Mouse (Mus musculus): ENCODE measurements around the gene Galntl6.
"Not testable (repeated sequence)": the region's sequence is repeated elsewhere in the genome, so short reads cannot be mapped to it uniquely, and the experiment has no call there.

Galntl6 gene

GRCm38 (mm10) chr8:58604751-58605150, 307.7 kb downstream of the Galntl6 start:
- DNase-seq (ENCODE audit: low read depth, low spot score), result no peak

- DNase-seq (ENCODE audit: low read depth, low spot score), result no peak
Measured at GRCm38 (mm10) chr8:58597834-58598233, 314.6 kb downstream of the Galntl6 start.

DNA sequence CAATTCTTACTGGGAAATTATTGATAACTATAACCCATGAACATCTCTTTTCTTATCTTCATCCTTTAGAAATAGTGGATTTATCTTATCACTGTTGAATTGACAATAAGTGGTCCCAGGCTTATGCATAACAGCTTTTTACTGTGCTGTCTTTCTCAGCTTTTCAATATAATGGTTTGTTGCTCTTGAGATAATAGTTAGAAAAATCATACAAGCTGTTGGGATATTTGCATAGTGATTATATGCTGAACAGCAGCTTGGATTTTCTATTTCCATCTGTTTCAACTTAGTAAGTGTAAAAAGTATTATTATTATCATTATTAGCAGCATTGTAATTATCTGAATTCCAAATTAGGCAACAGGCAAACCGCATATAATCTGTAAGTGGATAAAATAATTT, 337.1 kb downstream of the Galntl6 start:
- DNase-seq (ENCODE audit: low read depth, low spot score), result no peak

DNA sequence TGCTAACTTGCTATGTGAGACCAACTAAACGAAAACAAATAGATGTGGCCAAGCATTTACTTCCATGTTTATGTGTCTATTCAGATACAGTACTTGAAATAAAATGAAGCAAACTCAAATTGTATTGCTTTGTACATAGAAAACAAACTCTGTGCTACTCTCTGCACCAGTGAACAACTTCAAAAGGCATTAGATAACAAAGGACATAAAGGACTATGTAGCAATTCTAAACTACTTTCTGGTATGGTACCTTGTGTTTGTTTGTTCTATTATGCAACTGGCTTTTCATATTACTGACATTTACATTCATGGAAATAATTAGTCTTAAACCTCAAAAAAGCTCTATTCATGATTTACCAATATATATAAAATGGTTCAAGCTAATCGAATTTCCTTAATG, 344.4 kb downstream of the Galntl6 start:
- DNase-seq (ENCODE audit: low read depth, low spot score), result no peak

DNA sequence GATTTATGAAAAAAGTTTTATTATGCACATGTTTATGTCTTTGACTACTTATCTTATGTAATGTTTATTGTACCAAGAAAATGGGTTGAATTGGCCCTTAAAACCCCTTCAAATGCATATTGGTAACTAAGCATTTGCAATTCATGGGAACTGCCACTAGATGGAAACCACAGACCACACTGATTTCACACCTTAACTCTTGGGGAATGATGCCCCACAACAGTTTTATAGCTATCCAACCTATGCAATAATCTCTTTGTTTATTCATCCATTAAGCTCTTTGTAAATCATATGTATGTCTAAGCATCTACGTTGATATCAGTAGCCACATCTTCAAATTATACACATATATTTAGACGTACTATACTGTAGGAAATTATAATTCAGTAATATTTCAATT, 346.3 kb downstream of the Galntl6 start:
- peak; percentile 41 for DNase-seq (ENCODE audit: low read depth, low spot score)

- DNase-seq (ENCODE audit: low read depth, low spot score), result no peak
Measured at GRCm38 (mm10) chr8:58535781-58536180, 376.7 kb downstream of the Galntl6 start.

GRCm38 (mm10) chr8:58534631-58535030, 377.8 kb downstream of the Galntl6 start:
- no peak for DNase-seq (ENCODE audit: low read depth, low spot score)

DNA sequence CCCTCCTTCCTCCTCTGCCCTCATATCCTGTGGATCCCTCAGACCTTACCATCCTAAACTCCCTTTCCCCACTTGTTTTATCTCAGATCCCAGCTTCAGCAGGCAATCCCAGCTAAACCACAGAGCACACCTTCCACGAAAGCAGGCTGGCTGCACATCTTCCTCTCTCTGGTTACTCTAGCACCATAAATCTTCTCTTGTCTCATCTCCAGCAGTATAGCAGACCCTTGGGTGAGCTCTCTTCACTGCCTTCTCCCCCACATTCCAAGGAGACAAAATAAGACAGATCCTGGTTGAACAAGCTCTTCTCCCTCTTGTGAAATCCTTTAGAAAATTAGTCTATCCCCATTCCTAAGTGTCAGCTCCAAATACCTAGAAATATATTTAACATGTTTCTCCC, 389.0 kb downstream of the Galntl6 start:
- DNase-seq (ENCODE audit: low read depth, low spot score), result no peak

DNA sequence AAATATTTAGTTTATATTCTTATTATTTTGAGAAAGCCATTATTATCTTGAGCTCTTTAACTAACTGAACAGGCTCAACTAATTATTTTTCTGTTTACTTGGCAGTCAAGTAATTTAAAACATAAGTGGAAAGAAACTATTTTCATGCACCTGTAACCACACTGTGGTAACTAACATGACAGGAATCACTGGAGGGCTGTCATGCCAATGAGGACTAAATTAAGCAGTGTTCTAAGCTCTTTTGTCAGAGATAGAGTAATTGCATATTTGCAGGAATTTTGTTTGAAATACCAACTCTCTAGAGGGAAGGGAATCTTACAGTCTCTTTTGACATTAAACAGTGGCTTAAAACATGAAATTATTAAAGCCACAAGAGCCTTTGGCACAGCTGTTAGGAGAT, 390.5 kb downstream of the Galntl6 start:
- DNase-seq (ENCODE audit: low read depth, low spot score), result no peak

DNA sequence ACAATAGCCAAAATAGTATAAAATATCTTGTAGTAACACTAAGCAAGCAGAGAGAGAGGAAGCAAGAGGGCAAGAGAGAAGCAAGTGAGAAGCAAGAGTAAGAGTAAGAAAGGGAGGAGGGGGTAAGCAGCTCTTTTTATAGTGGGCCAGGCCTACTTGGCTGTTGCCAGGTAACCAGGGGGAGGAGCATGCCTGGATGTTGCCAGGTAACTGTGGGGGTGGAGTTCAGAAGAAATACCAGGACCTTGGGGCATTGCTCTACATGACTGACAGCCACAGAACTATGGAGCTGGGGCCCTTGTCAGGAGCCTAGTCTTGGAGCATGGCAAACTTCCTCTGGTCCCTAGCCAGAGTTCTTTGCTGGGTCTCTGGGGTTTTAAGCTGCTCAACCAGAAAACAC, 401.9 kb downstream of the Galntl6 start:
- peak; percentile 17 for DNase-seq (ENCODE audit: low read depth, low spot score)

DNA sequence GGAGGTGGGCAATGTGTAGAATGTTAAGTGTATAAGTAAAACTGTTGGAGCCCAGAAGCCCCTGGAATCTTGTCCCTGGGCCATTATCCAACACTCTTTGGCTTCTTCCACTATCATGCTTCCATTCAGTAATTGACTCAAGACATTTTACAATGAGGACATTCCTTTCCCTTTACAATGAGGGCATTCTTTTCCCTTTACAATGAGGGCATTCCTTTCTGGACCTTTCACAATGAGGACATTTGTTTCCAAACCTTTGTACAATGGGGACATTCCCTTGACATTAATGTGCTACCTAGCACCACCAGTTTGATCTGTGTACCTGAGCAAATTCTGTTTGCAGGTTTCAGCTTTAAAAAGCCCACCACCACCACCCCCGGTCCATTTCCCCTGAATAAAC, 403.4 kb downstream of the Galntl6 start:
- DNase-seq (ENCODE audit: low read depth, low spot score), result peak; percentile 6

DNA sequence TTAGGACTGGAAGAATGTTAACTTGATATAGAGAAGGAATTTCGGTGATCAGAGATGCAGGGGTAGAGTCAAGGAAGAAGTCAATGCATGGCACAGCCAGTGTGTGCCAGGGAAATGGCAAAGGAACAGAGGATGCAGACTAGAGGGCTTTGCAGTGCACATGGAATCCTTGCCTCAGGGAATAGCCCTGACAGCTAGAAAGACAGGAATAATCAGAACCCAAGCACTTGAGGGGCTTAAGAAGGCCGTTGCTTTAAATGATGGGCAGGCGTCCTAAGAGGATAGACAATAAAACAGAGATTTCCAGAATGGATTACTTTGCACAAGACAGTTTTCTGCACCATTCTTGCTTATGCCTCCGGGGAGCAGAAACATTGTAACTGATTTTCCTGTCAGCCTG, 425.3 kb downstream of the Galntl6 start:
- no peak for DNase-seq (ENCODE audit: low read depth, low spot score)

GRCm38 (mm10) chr8:58463342-58463741, 449.1 kb downstream of the Galntl6 start:
- not testable (repeated sequence) for DNase-seq (ENCODE audit: low read depth, low spot score)

- no peak for DNase-seq (ENCODE audit: low read depth, low spot score)
Measured at GRCm38 (mm10) chr8:58442696-58443095, 469.7 kb downstream of the Galntl6 start.

DNA sequence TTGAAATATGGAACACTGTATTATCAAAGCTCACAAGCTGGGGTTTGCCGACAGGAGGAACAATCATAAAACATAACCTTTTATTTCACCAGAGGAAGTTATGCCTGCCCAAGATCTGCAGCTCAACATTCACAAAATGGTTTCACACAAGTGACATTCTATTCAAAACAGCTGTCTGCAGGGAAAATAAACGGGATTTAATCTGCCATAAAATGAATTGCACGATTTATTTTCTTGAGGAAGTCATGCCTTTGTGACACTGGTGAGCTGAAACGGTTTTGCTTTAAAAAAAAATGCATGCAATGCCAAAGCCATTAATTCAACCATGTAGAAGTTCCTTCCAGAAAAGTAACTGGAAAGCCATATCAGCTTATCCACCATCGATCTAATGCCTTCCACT, 494.0 kb downstream of the Galntl6 start:
- DNase-seq (ENCODE audit: low read depth, low spot score), result no peak

DNA sequence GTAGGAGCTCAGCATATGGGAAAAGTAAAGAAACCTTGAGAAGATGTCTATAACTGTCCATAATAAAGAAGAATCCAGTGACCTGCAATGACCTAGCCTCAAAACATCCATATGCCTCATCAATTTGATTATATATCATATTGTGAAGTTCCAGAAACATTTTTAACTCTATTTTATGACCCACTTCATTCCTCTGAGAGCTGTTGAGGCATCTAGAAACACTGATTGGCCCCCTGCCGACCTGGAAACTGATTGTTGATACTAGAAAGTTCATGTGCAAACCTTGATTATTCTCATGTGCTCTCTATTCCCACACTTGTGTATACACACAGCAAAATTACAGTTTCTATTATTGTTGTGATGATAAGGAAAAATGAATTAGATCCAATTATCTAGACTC, 494.9 kb downstream of the Galntl6 start:
- no peak for DNase-seq (ENCODE audit: low read depth, low spot score)

DNA sequence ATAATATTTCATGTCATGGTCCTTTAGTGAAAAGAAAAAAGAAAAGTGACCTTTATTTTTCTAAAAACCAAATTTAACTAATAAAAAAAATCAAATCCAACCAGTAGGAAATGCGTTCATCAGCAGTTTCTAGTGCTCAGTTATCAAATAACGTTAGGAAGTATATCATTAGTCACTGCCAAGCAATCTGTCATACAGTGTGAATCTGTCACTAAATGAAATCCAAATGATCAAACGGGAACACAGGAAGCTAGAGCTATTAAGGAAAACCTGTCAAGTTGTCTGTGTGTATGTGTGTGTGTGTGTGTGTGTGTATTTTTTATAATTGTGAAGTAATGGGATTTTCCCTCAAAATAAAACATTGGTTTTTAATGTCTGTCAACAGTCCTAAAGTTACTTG, 515.9 kb downstream of the Galntl6 start:
- no peak for DNase-seq (ENCODE audit: low read depth, low spot score)

DNA sequence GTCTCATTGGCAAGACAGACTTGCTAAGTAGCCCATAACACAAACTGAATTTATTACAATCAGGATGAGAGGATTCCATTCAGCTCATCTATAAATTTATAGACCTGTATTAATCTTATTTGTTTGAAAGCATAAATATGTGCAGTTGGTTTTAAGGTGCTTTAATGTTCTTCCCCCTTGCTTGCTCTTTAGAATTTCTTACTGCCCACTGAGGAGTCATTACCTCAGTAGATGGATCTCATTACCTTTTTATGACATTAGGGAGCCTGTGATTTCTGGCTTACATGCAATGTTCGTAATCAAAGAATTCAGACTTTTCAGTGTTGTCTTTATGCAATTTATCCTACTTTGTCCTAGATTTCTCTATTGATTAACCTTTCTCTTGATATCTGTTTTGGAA, 516.6 kb downstream of the Galntl6 start:
- no peak for DNase-seq (ENCODE audit: low read depth, low spot score)

GRCm38 (mm10) chr8:58372389-58372788, 540.1 kb downstream of the Galntl6 start:
- no peak for DNase-seq (ENCODE audit: low read depth, low spot score)

- no peak for DNase-seq (ENCODE audit: low read depth, low spot score)
Measured at GRCm38 (mm10) chr8:58371979-58372378, 540.5 kb downstream of the Galntl6 start.

- no peak for DNase-seq (ENCODE audit: low read depth, low spot score)
Measured at GRCm38 (mm10) chr8:58331151-58331550, 581.3 kb downstream of the Galntl6 start.

DNA sequence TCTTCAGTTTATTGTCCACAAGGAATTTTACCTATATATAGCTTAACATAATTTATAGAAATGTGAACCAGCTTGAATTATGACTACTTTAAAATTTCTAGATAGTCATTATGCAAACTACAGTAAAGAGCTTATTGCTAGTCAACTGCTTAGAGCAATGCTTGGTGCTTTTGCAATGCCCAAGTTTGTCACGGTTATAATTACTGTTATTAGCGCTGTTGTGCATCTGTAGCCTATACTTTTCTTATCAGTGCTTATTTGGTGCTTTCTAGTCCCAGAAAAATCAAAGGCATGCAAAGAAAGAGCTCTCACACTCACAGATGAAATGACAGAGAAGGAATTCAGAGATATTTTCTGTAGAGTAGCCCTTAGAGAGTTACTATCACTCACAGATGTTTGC, 599.0 kb downstream of the Galntl6 start:
- DNase-seq (ENCODE audit: low read depth, low spot score), result no peak

DNA sequence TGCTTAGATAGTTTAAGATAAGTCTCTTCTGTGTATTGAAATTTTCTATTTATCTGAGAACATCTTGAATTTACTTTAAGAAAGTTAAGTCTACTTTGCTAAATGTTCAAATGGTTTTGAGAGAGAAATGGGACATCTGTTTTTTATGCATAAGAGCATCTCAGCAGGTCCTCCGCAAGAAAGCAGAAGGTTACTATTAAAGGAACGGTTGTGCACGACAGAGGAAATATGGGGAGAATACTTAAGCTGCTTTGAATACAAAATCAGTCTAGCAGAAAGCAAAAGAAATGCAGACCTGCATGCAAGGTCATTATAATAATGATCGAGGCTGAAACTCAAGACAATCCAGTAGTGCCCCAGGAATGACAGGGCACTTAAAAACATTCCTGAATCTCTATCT, 621.0 kb downstream of the Galntl6 start:
- no peak for DNase-seq (ENCODE audit: low read depth, low spot score)

GRCm38 (mm10) chr8:58290080-58290479, 622.4 kb downstream of the Galntl6 start:
- no peak for DNase-seq (ENCODE audit: low read depth, low spot score)

DNA sequence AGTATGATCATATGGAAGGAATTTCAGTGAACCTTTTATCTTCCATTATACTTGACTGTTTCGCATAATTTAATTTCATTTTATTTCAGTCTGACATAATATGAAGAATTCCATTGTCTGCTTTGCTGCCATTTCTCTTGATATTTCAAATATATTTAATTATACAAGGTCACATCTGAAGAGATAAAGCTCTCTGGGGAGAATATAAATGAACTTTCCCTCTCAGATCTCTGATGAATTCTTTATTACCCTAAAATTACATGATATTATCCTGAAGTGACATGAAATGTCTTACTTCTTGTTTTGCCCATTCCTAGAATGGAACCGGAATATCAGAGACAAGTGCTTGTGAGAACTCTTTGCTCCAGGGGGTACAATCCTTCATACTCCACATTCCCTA, 647.0 kb downstream of the Galntl6 start:
- no peak for DNase-seq (ENCODE audit: low read depth, low spot score)

Measured in ES-CJ7 (cell line).